Mouse (Mus musculus) CD4-positive, CD25-positive, alpha-beta regulatory T cell, adult 2 months (primary cell): ENCODE measurements around the gene Bmf.
A peak's percentile ranks its signal among the peaks of the same experiment; 100 is the strongest.

Experiments used
- DNase-seq: peaks from one replicate; pipeline ENCODE4 v3.0.0-alpha.2; 2012; ENCODE audit warnings: low read depth, low spot score

The Bmf gene

GRCm38 (mm10) chr2:118549507-118550473 is at the start of gene Bmf:
Gene Bmf (minus strand): TSS chr2:118549687.
- DNase-seq = peak; percentile 71

- DNase-seq = peak; percentile 10
These were observed 49.6 kb upstream of the Bmf start for GRCm38 (mm10) chr2:118599087-118599486.

- DNase-seq = peak; percentile 95
These were observed 48.4 kb upstream of the Bmf start, which contains the start of gene Bub1b for GRCm38 (mm10) chr2:118597673-118598568. Gene Bub1b (plus strand): TSS chr2:118598211.

GRCm38 (mm10) chr2:118591083-118591482 is 41.6 kb upstream of the Bmf start:
- no peak for DNase-seq

GRCm38 (mm10) chr2:118587686-118588085 is 38.2 kb upstream of the Bmf start:
- no peak for DNase-seq

GRCm38 (mm10) chr2:118586013-118586412 is 36.5 kb upstream of the Bmf start:
- DNase-seq = no peak

GRCm38 (mm10) chr2:118573135-118573534 is 23.6 kb upstream of the Bmf start:
- DNase-seq = no peak

GRCm38 (mm10) chr2:118572183-118572836 is 22.8 kb upstream of the Bmf start:
- no peak for DNase-seq

- no peak for DNase-seq
These were observed 21.5 kb upstream of the Bmf start for GRCm38 (mm10) chr2:118570939-118571338.

GRCm38 (mm10) chr2:118567179-118567578 is 17.7 kb upstream of the Bmf start:
- no peak for DNase-seq

- DNase-seq = no peak
These were observed 12.9 kb upstream of the Bmf start for GRCm38 (mm10) chr2:118562431-118562830.

- DNase-seq = no peak
These were observed 12.5 kb upstream of the Bmf start for GRCm38 (mm10) chr2:118562015-118562414.

GRCm38 (mm10) chr2:118558426-118558825 is 8.9 kb upstream of the Bmf start:
- DNase-seq = peak; percentile 25

- peak; percentile 85 for DNase-seq
These were observed 5.0 kb upstream of the Bmf start for GRCm38 (mm10) chr2:118554356-118554990.

- no peak for DNase-seq
These were observed 2.1 kb upstream of the Bmf start for GRCm38 (mm10) chr2:118551606-118552005.

GRCm38 (mm10) chr2:118548421-118549221 is 866 bp downstream of the Bmf start:
- DNase-seq = peak; percentile 27

- peak; percentile 31 for DNase-seq
These were observed 1.9 kb downstream of the Bmf start for GRCm38 (mm10) chr2:118547541-118548016.

- DNase-seq = no peak
These were observed 2.7 kb downstream of the Bmf start for GRCm38 (mm10) chr2:118546798-118547165.

- DNase-seq = peak; percentile 54
These were observed 3.2 kb downstream of the Bmf start for GRCm38 (mm10) chr2:118546104-118546797.
